Mouse (Mus musculus) forebrain, embryonic 13.5 days (tissue): ENCODE measurements around the gene Runx3. TPM values are rescaled to one million over a fixed set of nuclear protein-coding genes. Genes with fewer than 3 reads are reported as not detected.

ENCODE experiments used
- ATAC-seq: fragments of 200-750 bp; cut with Nextera tagmentation; 2 replicates; pipeline ENCODE4 v1.8.0; 2017
- H3K27ac ChIP-seq: fragments of 300-500 bp; sonication (generic); 2 replicates; pipeline ENCODE4 v1.5.1; 2015; ENCODE audit warnings: inconsistent platforms, mild to moderate bottlenecking, moderate library complexity
- H3K27me3 ChIP-seq: fragments of 300-500 bp; sonication (generic); 2 replicates; pipeline ENCODE4 v1.6.1; 2015; ENCODE audit warnings: mild to moderate bottlenecking, inconsistent platforms
- H3K36me3 ChIP-seq: fragments of 300-500 bp; sonication (generic); 2 replicates; pipeline ENCODE4 v1.6.1; 2015; ENCODE audit warnings: mild to moderate bottlenecking, inconsistent platforms; ENCODE audit not compliant: poor library complexity, severe bottlenecking
- H3K4me1 ChIP-seq: fragments of 300-500 bp; sonication (generic); 2 replicates; pipeline ENCODE4 v1.6.1; 2015; ENCODE audit warnings: inconsistent platforms
- H3K4me2 ChIP-seq: fragments of 300-500 bp; sonication (generic); 2 replicates; pipeline ENCODE4 v1.6.1; 2015; ENCODE audit warnings: inconsistent platforms, mild to moderate bottlenecking, moderate library complexity
- H3K4me3 ChIP-seq: fragments of 300-500 bp; sonication (generic); 2 replicates; pipeline ENCODE4 v1.5.1; 2015; ENCODE audit warnings: mild to moderate bottlenecking, inconsistent platforms
- H3K9ac ChIP-seq: fragments of 300-500 bp; sonication (generic); 2 replicates; pipeline ENCODE4 v1.6.1; 2015; ENCODE audit warnings: mild to moderate bottlenecking, inconsistent platforms
- H3K9me3 ChIP-seq: fragments of 300-500 bp; sonication (generic); replicated peaks from 2 replicates; pipeline ENCODE4 v1.6.1; 2016; ENCODE audit warnings: inconsistent platforms
- WGBS: fragments of 180-500 bp; shearing (Covaris S2); methylation state at CpG from one replicate; pipeline ENCODE4 v1.1.7; 2015; 5-methylcytosine and 5-hydroxymethylcytosine counted together
- polyA plus RNA-seq: library from polyadenylated mRNA; unstranded; fragments of >200 nt; fragmentation: Nextera tagmentation; extraction: Ambion mirVana; gene quantifications from 2 replicates; pipeline ENCODE4 v1.2.1, GENCODE M21; 2015

The Runx3 gene
- polyA plus RNA-seq: not detected in 2 replicates

DNA sequence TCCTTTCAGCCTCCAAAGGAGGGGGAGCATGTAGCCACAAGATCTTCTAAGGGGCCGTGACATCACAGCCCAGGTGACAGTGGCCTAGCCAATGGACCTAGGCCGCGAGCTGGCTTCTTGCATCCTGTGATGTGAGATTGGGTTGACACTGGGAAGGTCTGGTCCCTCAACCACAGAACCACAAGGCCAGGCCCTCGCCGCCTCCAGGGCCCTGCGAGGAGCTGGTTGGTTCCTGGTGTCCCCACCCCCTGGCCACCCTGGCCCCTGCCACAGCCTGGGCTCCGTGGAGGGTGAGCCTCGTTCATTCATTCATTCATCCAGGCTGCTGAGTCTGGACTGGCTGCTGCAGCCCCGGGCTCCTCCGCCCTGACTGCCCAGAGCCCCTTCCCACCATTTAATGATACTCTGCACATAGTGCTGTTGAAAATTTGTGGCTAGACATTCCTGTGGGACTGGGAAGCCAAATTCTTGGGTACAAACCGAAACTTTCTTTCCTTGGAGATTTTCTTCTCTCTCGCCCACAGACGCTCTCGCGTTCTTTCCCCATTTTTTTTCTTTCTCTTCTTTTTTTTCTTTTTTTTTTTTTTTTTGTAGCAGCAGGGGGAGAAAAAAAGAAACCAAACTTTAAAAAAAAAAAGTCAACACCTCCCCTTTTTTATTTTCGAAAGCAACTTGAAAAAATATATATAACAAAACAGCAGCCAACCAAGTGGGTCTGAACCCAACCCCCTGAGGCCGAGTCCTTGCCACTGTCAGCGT lies at the start of gene Runx3:
TSS of gene Runx3 (plus strand) at position 311 of the 759 bp plus-strand sequence.
- Histone ChIP-seq H3K27ac (no peak within 1 kb of the TSS), H3K4me3 (no peak within 1 kb of the TSS), H3K4me1 (no peaks in the 10 kb centered on the region), H3K9ac (no peak within 1 kb of the TSS), H3K4me2 (no peak within 1 kb of the TSS), H3K27me3 (no peaks in the 10 kb centered on the region), H3K9me3 (no peaks in the 10 kb centered on the region), H3K36me3 (no peaks in the 10 kb centered on the region)
- no peak for ATAC-seq
- 77% methylated on average over 18 of the region's 18 CpGs for WGBS

DNA sequence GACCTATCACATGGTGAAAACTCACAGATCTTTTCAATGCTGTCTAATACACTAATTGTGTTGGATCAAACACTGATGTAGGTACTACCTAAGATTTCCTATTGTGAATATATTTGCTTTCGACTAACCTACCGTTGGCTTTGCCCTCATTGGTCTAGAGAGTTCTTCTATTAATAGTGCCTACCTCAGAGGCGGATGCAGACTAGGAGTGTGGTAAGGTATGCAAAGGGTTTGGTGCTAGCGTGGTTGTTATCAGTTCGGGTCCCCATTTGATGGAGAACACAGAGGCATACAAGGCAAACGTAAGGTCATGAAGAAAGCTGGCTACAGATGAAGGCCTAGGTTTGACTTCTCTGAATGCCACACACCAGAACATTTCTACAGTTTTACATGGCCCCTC lies 47.8 kb upstream of the Runx3 start:
- Histone ChIP-seq H3K4me2 (no peak overlapping the region), H3K9ac (no peak overlapping the region), H3K4me3 (no peak overlapping the region), H3K27me3 (no peaks in the 10 kb centered on the region), H3K9me3 (no peaks in the 10 kb centered on the region), H3K36me3 (no peaks in the 10 kb centered on the region), H3K27ac (no peak overlapping the region), H3K4me1 (no peaks in the 10 kb centered on the region)
- ATAC-seq: no peak
- 88% methylated on average over 6 of the region's 6 CpGs for WGBS

DNA sequence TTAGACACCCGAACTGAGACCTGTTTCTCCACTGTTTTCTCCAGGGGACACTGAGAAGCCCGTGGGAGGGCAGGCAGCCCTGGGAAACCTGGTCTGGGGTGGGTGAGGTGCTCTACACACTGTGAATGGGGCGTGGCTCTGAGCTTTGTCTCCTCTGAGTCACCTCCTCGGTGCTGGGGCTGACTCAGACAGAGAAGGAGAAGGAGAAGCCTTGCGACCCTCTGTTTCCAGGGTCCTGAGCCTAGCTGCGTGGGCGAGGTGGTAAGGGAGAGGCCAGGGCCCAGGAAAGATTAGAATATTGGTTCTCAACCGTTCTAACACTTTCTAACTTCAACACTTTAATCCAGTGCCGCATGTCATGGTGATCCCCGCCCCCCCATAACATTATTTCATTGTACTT lies 46.9 kb upstream of the Runx3 start:
- ATAC-seq: no peak
- WGBS: 74% methylated on average over 10 of the region's 10 CpGs
- Histone ChIP-seq H3K9ac (no peak overlapping the region), H3K4me2 (no peak overlapping the region), H3K27me3 (no peaks in the 10 kb centered on the region), H3K9me3 (no peaks in the 10 kb centered on the region), H3K4me3 (no peak overlapping the region), H3K27ac (no peak overlapping the region), H3K4me1 (no peaks in the 10 kb centered on the region), H3K36me3 (no peaks in the 10 kb centered on the region)

DNA sequence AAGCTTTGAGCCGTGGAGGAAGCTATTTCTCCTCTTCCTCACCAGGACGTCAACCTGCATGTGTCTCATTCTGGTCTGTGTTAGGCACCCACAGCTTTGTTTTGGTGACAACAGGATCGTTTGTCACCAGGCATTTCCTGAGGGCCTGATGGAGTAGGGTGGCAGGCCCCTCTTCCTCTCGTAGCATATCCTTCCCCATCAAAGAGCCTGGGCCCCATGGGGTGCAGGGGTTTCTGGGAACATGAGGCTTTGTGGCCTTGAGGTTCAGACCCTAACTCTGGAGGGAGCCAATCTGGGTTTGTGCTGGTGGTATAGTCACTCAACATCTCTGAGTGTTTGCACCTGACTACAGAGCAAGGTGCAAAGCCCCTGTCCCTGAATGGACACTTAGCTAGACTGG lies 45.8 kb upstream of the Runx3 start:
- no peak overlapping the region for H3K9ac ChIP-seq
- ATAC-seq: no peak
- WGBS: 70% methylated on average over 4 of the region's 4 CpGs

DNA sequence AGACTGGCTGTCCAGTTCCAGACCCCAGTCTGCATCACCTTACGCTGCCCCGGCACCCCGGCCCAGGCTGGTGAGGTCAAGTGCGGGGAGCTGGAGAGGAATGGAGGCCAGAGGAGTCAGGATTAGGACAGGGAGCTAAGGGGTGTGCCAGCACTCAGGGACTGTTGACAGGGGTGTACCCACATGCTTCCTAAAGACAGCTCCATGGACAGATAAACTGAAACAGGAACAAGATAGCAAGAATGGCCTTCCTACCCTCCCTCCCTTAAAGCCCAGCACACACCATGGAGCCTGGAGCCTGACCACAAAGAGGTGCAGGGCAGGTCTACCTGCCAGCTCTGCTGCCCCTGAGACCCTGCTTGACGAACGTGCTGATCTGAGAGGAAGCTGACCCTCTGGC lies 45.1 kb upstream of the Runx3 start:
- no peak overlapping the region for H3K4me3 ChIP-seq
- 89% methylated on average over 6 of the region's 6 CpGs for WGBS

More for the DNA sequence above, 45.8 kb upstream of the Runx3 start:
- H3K4me2 ChIP-seq: no peak overlapping the region
- H3K27me3 ChIP-seq: no peaks in the 10 kb centered on the region
- no peak overlapping the region for H3K4me3 ChIP-seq
- H3K4me1 ChIP-seq: peaks cover under 1% of the 10 kb centered on the region; the same call in 1 of the 2 replicates
- H3K27ac ChIP-seq: no peak overlapping the region
- no peaks in the 10 kb centered on the region for H3K9me3 ChIP-seq
- no peaks in the 10 kb centered on the region for H3K36me3 ChIP-seq

DNA sequence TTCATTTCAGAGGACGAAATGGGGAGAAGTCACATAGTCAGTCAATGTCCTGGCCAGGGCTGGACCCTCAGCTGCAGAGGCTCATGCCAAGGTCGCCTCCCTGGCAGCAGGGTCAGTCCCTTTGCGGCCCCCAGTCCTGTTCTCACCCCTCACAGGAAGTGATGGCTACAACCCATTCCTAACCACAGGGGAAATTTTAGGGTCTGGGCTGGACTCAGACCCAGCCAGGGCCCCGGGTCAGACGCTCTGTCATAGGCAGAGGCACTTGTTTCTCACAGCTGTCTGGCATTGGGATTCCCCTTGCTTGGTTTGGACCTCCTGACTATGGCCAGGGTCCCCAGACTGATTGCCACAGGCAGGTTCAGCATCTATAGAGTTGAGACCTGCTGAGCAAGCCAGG lies 43.8 kb upstream of the Runx3 start:
- 76% methylated on average over 5 of the region's 5 CpGs for WGBS
- peaks cover 6% of the 10 kb centered on the region; the same call in 1 of the 2 replicates for H3K4me1 ChIP-seq
- no peaks in the 10 kb centered on the region for H3K27me3 ChIP-seq
- H3K27ac ChIP-seq: no peak overlapping the region
- no peak overlapping the region for H3K4me3 ChIP-seq
- H3K9ac ChIP-seq: no peak overlapping the region
- H3K36me3 ChIP-seq: no peaks in the 10 kb centered on the region
- H3K9me3 ChIP-seq: no peaks in the 10 kb centered on the region
- no peak for ATAC-seq
- no peak overlapping the region for H3K4me2 ChIP-seq

More for the DNA sequence above, 45.1 kb upstream of the Runx3 start:
- Histone ChIP-seq H3K9me3 (no peaks in the 10 kb centered on the region), H3K9ac (no peak overlapping the region), H3K27ac (no peak overlapping the region), H3K4me2 (no peak overlapping the region), H3K36me3 (no peaks in the 10 kb centered on the region), H3K4me1 (peaks cover 6% of the 10 kb centered on the region; the same call in 1 of the 2 replicates), H3K27me3 (no peaks in the 10 kb centered on the region)
- no peak for ATAC-seq

DNA sequence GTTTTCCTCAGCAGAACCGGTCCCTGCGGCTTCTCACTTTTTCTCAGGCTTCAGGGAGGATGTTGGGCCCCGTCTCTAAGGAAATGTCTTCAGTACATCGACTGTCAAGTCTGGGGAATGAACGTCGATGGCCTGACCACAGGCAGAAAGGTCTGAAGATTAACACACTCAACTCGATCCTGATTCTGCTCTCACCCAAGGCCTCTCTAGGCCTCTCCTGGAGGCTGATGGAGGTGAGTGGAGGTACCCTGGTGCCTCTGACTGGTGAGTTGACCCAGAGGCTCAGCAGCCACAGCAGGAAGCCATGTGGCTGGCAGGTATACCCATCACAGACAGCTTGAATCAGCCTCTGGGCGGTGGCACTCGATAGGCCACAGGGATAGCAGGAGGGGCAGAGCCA lies 43.3 kb upstream of the Runx3 start:
- H3K9ac ChIP-seq: no peak overlapping the region
- H3K27ac ChIP-seq: no peak overlapping the region
- peaks cover 6% of the 10 kb centered on the region; the same call in 1 of the 2 replicates for H3K4me1 ChIP-seq
- ATAC-seq: no peak
- H3K27me3 ChIP-seq: no peaks in the 10 kb centered on the region
- H3K9me3 ChIP-seq: no peaks in the 10 kb centered on the region
- H3K4me3 ChIP-seq: no peak overlapping the region
- WGBS: 88% methylated on average over 9 of the region's 9 CpGs
- H3K36me3 ChIP-seq: no peaks in the 10 kb centered on the region
- H3K4me2 ChIP-seq: no peak overlapping the region

DNA sequence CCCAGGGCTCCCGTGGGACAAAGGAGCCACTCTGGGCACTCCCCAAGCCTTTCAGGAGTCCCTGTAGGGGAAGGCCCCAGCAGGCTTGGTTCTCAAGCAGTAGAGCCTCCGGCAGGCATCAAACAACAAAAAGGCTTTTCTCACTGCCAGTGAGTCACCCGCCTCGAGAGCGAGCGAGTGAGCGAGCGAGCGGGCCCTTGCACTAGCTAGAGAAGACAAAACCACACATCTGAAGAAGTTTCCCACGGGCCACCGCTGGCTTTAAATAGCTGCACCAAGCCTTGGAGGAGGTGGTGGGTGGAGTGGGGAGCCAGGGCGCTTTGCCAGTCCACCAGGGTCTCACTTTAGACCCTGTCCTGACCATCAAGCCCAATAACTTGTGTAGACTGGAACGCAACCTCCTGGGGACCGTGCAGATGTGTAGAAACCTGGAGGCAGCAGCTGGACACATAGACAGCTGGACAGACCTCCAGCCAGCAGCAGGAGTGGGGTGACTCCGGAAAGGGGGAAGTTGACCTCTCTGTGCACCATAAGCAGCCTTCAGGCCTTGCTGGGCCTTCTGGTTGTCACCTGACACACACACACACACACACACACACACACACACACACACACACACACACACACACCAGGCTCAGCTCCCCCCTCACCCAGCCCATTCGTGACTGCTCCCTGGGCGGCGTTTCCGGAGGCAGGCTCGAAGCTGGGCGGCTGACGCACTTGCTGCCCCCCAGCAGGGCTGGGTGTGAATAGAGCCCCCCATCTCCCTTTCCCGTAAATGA lies 40.4 kb upstream of the Runx3 start:
- H3K9me3 ChIP-seq: no peaks in the 10 kb centered on the region
- no peak for ATAC-seq
- H3K4me2 ChIP-seq: no peak overlapping the region
- H3K27ac ChIP-seq: no peak overlapping the region
- H3K4me1 ChIP-seq: peaks cover 6% of the 10 kb centered on the region; the same call in 1 of the 2 replicates
- H3K9ac ChIP-seq: no peak overlapping the region
- WGBS: 39% methylated on average over 23 of the region's 23 CpGs
- no peaks in the 10 kb centered on the region for H3K36me3 ChIP-seq
- no peaks in the 10 kb centered on the region for H3K27me3 ChIP-seq
- no peak overlapping the region for H3K4me3 ChIP-seq

DNA sequence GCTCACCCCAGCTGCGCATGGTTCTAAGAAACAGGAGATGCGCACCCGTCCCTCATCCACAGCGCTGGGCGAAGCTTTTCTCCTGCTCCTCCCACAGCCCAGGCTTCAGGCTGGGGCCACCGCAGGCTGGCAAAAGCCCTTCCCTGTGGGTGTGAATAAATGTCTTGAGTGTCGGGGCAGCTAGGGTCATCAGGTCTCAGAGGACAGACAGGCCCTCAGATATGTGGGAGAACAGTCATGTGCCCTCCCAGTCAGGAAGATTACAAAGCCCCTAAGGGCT lies 39.9 kb upstream of the Runx3 start:
- no peaks in the 10 kb centered on the region for H3K27me3 ChIP-seq
- no peak for ATAC-seq

DNA sequence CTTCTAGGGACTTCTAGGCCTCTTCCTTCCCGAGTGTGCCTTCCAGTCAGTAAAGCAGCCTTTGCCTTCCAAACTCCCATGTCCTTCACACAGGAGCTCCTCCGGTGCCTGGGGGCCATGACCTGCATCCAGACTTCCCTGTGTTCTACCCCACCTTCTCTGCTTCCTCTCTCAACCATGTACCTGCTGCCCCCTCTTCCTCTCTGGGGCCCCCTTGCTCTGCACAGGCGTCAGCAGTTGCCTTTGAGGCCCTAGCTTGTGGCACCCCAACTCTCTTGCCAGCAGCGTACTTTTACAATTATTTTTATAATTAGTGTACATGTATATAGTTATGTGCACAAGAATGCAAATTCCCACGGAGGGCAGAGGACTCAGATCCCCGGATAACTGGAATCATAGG lies 37.4 kb upstream of the Runx3 start:
- 80% methylated on average over 6 of the region's 6 CpGs for whole genome bisulfite sequencing
- ATAC-seq: no peak
- Histone ChIP-seq H3K9me3 (no peaks in the 10 kb centered on the region), H3K4me2 (no peak overlapping the region), H3K4me1 (peaks cover 6% of the 10 kb centered on the region; the same call in 1 of the 2 replicates), H3K27ac (no peak overlapping the region), H3K9ac (no peak overlapping the region), H3K27me3 (no peaks in the 10 kb centered on the region), H3K4me3 (no peak overlapping the region), H3K36me3 (no peaks in the 10 kb centered on the region)

More for the DNA sequence above, 39.9 kb upstream of the Runx3 start:
- Histone ChIP-seq H3K9me3 (no peaks in the 10 kb centered on the region), H3K9ac (no peak overlapping the region), H3K36me3 (no peaks in the 10 kb centered on the region), H3K4me3 (no peak overlapping the region), H3K4me2 (no peak overlapping the region), H3K4me1 (peaks cover 6% of the 10 kb centered on the region; the same call in 1 of the 2 replicates), H3K27ac (no peak overlapping the region)
- WGBS: 54% methylated on average over 7 of the region's 7 CpGs

DNA sequence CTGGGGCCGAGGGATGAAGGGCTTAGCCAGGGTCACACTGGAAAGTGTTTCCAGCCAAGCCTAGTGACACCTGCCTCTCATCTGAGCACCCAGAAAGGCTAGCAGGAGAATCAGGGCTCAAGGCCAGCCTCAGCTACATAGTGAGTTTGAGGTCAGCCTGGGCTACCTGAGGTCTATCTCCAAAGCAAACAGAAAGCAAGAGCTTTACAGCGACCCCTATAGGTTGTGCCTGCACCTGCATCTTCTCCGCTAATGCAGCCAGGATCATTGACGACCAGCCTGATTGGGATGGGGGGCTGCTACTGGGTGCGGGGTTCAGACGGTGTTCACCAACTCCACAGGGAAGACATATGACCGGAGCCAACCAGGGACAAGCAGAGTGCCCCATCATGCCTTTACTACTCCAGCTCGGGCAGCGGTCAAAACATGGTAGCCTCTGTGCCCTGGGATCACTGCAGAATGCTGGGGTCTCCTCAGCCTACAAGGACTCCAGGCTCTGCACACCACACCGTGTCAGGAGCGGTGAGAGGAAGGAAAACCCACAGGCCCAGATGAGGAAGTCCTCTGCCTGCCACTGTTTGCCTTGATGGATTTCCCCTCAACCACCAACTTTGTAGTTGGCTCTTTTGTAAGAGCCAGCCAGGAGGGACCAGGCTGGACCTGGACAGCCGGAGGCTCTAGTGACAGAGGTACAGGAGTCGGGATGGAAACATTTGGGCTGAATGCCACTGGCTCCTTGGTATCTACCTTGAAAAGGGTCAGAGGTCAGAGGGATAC lies 35.2 kb upstream of the Runx3 start:
- 77% methylated on average over 13 of the region's 13 CpGs for WGBS
- Histone ChIP-seq H3K9me3 (no peaks in the 10 kb centered on the region), H3K36me3 (no peaks in the 10 kb centered on the region), H3K27ac (no peak overlapping the region), H3K4me3 (no peak overlapping the region), H3K9ac (no peak overlapping the region), H3K4me2 (no peak overlapping the region), H3K4me1 (no peaks in the 10 kb centered on the region), H3K27me3 (peaks cover 3% of the 10 kb centered on the region; the same call in 1 of the 2 replicates)
- ATAC-seq: no peak

DNA sequence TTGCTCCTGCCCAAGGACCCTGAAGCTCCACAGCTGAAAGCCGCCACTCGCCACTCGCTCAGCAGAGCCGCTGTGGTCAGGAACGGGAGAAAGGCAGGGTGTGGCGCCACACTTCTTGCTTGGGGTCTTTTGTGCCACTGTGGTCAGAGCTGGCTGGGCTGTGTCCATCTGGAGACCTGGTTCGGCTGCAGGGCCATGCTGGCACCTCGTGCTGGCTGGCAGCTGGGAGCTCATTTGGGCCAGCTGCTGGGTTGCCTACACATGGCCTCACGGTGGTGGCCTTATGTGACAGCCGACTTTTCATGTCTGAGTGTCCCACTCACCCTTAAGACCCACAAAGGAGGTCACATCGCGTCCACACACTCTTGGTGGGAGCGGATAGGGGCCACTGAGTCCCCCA lies 29.8 kb upstream of the Runx3 start:
- H3K4me3 ChIP-seq: no peak overlapping the region
- WGBS: 78% methylated on average over 13 of the region's 13 CpGs
- no peak for ATAC-seq
- no peaks in the 10 kb centered on the region for H3K9me3 ChIP-seq
- no peaks in the 10 kb centered on the region for H3K4me1 ChIP-seq
- H3K4me2 ChIP-seq: no peak overlapping the region
- H3K27ac ChIP-seq: no peak overlapping the region
- H3K36me3 ChIP-seq: no peaks in the 10 kb centered on the region
- no peak overlapping the region for H3K9ac ChIP-seq
- H3K27me3 ChIP-seq: peaks cover 3% of the 10 kb centered on the region; the same call in 1 of the 2 replicates
